Mouse (Mus musculus): ENCODE measurements around the gene Phlpp2.

DNA sequence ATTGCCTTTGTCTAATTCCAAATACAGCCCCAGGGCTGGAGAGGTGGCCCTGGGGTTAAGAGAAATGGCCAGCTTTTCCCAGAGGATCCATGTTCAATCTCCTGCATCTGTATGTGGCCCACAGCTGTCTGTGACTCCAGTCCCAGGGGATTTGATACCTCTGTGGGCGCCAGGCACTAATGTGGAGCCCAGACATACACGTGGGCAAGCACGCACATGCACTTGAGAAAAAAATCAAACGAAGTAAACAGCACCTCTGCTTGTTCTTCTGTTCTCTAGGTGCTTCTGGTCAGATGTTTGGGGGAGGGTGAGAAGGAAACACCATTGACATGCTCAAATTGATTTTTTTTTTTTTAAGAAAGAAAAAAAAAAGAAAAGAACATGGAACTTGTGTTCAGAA is 95.8 kb downstream of the Phlpp2 start:
- TF ChIP-seq GATA1 (IDR thresholded peaks at IDR 0.05; ENCODE audit: borderline replicate concordance, low read length), result no peak
- no peak for TF ChIP-seq FLI1 (IDR thresholded peaks at IDR 0.05; ENCODE audit: low read length)
